Mouse (Mus musculus) embryonic facial prominence, embryonic 14.5 days (tissue): Measurements from ENCODE around the gene Mgp. TPM values are rescaled to one million over a fixed set of nuclear protein-coding genes. Genes with fewer than 3 reads are reported as not detected.

Experiments used
- polyA plus RNA-seq: library from polyadenylated mRNA; unstranded; fragments of >200 nt; fragmentation: Nextera tagmentation; extraction: Ambion mirVana; gene quantifications from 2 replicates; pipeline ENCODE4 v1.2.1, GENCODE M21; 2014

Mgp gene
- polyA plus RNA-seq, 1 experiment from 2014 or later, result 362 TPM

Other genes with a start within 250 kb of the Mgp start
- gene Plbd1, start 213.9 kb downstream of the Mgp start, polyA plus RNA-seq, result 12.1 and 12.4 TPM in 2 replicates
- gene Gucy2c, start 94.1 kb downstream of the Mgp start, polyA plus RNA-seq, result 0.13 and 0.15 TPM in 2 replicates
- 0.64 and 1.1 TPM in 2 replicates for gene Hist4h4, start 71.4 kb downstream of the Mgp start, polyA plus RNA-seq
- gene H2afj, start 67.6 kb downstream of the Mgp start, polyA plus RNA-seq, result 93.2 and 98.2 TPM in 2 replicates
- 1.1 and 1.7 TPM in 2 replicates for gene BC049715, start 48.2 kb downstream of the Mgp start, polyA plus RNA-seq
- gene Wbp11, start 47.6 kb downstream of the Mgp start, polyA plus RNA-seq, result 94.3 and 94.7 TPM in 2 replicates
- 2.5 and 2.8 TPM in 2 replicates for gene Smco3, start 40.4 kb downstream of the Mgp start, polyA plus RNA-seq
- gene Art4, start 18.1 kb downstream of the Mgp start, polyA plus RNA-seq, result 1.9 and 2.7 TPM in 2 replicates
- gene Erp27, start 46.4 kb upstream of the Mgp start, polyA plus RNA-seq, result 0.20 and 0.22 TPM in 2 replicates
- gene Pde6h, start 48.0 kb upstream of the Mgp start, polyA plus RNA-seq, result not detected in 2 replicates
- 117 and 118 TPM in 2 replicates for gene Arhgdib, start 66.1 kb upstream of the Mgp start, polyA plus RNA-seq